In the genomic region with DNA sequence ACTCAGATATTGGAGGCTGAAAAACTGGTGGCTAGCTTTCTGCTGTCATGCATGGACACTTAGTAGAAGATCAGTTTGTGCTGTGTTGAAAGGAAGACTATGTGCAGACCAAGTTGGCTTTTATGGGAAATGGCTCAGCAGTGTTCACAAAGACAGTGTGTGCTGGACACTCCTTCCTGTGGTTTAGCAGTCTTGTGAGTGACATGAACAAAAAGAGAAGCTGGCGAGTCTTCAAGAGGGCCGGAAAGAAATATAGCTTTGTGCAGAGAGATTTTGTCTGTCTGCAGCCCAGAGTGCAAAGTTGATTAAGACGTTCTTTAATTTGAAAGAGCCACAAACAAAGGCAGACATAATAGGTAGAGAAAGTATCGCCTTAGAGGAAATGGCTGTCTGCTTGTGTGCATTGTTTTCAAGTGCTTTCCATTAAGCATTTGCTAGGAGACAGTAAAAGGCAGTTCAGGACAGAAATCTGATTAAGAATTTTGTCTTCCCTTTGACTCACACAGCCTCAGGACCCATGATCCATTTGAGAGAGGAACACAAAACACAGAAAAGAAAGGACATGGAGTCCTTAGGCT, we compare ENCODE assay signal across 11 mouse cellular contexts. TPM values are rescaled to one million over a fixed set of nuclear protein-coding genes. Genes with fewer than 3 reads are reported as not detected.
DNase-seq lines count a peak whose midpoint lies in the region; ATAC-seq and TF ChIP-seq lines count a peak whose summit lies in the region.
"Had no signal": no experiment of that assay in that cellular context is flagged by ENCODE, and none has a peak within 500 bp of the region (broad histone marks: within the 10 kb centered on the region; RNA-seq: fewer than 3 reads in every experiment).

No protein-coding gene starts in this region.

- no peak overlapping the region for H3K4me2 ChIP-seq in hindbrain, embryonic 12.5 days (replicated peaks)
- no peak overlapping the region for H3K4me2 ChIP-seq in hindbrain, embryonic 15.5 days

- no peak for TF ChIP-seq POLR2A in thymus, adult 2 months (IDR thresholded peaks at IDR 0.05; ENCODE audit: control insufficient read depth, extremely low read depth, insufficient read depth, low read length, poor library complexity)

- no peak overlapping the region for H3K9ac ChIP-seq in hindbrain, embryonic 12.5 days
- no peak overlapping the region for H3K9ac ChIP-seq in hindbrain, embryonic 15.5 days

- peaks cover 20% of the 10 kb centered on the region for H3K27me3 ChIP-seq in hindbrain, embryonic 12.5 days
- peaks cover 67% of the 10 kb centered on the region for H3K27me3 ChIP-seq in hindbrain, embryonic 10.5 days (ENCODE audit: insufficient read depth, poor library complexity, severe bottlenecking)
- H3K27me3 ChIP-seq in hindbrain, embryonic 15.5 days = 0 out of 2 replicates have a peak, but pooled peaks cover 8% of the 10 kb centered on the region
- H3K27me3 ChIP-seq in thymus, adult 2 months (ENCODE audit: control insufficient read depth, insufficient read depth, low read length) = no peaks in the 10 kb centered on the region

- no peaks in the 10 kb centered on the region for H3K36me3 ChIP-seq in hindbrain, embryonic 12.5 days
- H3K36me3 ChIP-seq in hindbrain, embryonic 10.5 days = no peaks in the 10 kb centered on the region
- H3K36me3 ChIP-seq in hindbrain, embryonic 15.5 days = no peaks in the 10 kb centered on the region
- no peaks in the 10 kb centered on the region for H3K36me3 ChIP-seq in thymus, adult 2 months (ENCODE audit: control insufficient read depth, insufficient read depth, low read length)

- H3K9me3 ChIP-seq in hindbrain, embryonic 12.5 days (replicated peaks) = no peaks in the 10 kb centered on the region
- no peaks in the 10 kb centered on the region for H3K9me3 ChIP-seq in hindbrain, embryonic 10.5 days
- no peaks in the 10 kb centered on the region for H3K9me3 ChIP-seq in hindbrain, embryonic 15.5 days

- H3K4me1 ChIP-seq in hindbrain, embryonic 12.5 days = no peaks in the 10 kb centered on the region
- 0 out of 2 replicates have a peak, but pooled peaks cover 4% of the 10 kb centered on the region for H3K4me1 ChIP-seq in hindbrain, embryonic 10.5 days (replicated peaks)
- no peaks in the 10 kb centered on the region for H3K4me1 ChIP-seq in hindbrain, embryonic 15.5 days (replicated peaks)
- H3K4me1 ChIP-seq in thymus, adult 2 months (replicated peaks; ENCODE audit: control insufficient read depth, insufficient read depth, low read length) = no peaks in the 10 kb centered on the region

- no peak for DNase-seq in hindbrain, embryonic 10.5 days (ENCODE audit: low spot score)
- DNase-seq in spleen, postnatal 36 days (ENCODE audit: low spot score in 2 of 2) = peak; percentile 31 to 32
- DNase-seq in spleen, postnatal 10 days (ENCODE audit: low spot score in 2 of 2) = no peak
- DNase-seq in cerebellum, adult 8-10 months = no peak
- DNase-seq in cerebellum, postnatal 36 days = no peak
- no peak for DNase-seq in thymus, adult 2 months
- DNase-seq: cerebellum, adult 9-11 months; gastrocnemius, postnatal 10 days; thymus, adult 18-20 months had no signal

- TF ChIP-seq CTCF in thymus, adult 2 months (IDR thresholded peaks at IDR 0.05; ENCODE audit: borderline replicate concordance, control insufficient read depth, extremely low read depth, insufficient read depth, low read length, poor library complexity) = no peak

- no peak overlapping the region for H3K4me3 ChIP-seq in hindbrain, embryonic 12.5 days
- no peak overlapping the region for H3K4me3 ChIP-seq in hindbrain, embryonic 10.5 days
- H3K4me3 ChIP-seq in hindbrain, embryonic 15.5 days = no peak overlapping the region
- H3K4me3 ChIP-seq in thymus, adult 2 months (ENCODE audit: control insufficient read depth, insufficient read depth, low read length) = no peak overlapping the region

- ATAC-seq in hindbrain, embryonic 12.5 days (ENCODE audit: low FRiP score) = peak; percentile 41; the same call in 1 of the 2 replicates
- ATAC-seq in hindbrain, embryonic 15.5 days (ENCODE audit: low FRiP score, low read depth) = peak; percentile 71

- WGBS in hindbrain, embryonic 12.5 days = 43% methylated on average over 4 of the region's 4 CpGs
- WGBS in hindbrain, embryonic 10.5 days = 53% methylated on average over 4 of the region's 4 CpGs
- WGBS in hindbrain, embryonic 15.5 days = 38% methylated on average over 4 of the region's 4 CpGs
- 5% methylated on average over 4 of the region's 4 CpGs for WGBS in thymus, adult 2 months

- no peak overlapping the region for H3K27ac ChIP-seq in hindbrain, embryonic 12.5 days
- H3K27ac ChIP-seq in hindbrain, embryonic 10.5 days = no peak overlapping the region
- no peak overlapping the region for H3K27ac ChIP-seq in hindbrain, embryonic 15.5 days (replicated peaks)
- H3K27ac ChIP-seq in thymus, adult 2 months (ENCODE audit: control insufficient read depth, insufficient read depth, low read length) = no peak overlapping the region

RNA-seq across cellular contexts. Expression of a gene that starts 11.4 kb away (rescaled TPM):
- polyA plus RNA-seq in hindbrain, embryonic 12.5 days (2016; fragmentation: Nextera tagmentation; extraction: Ambion mirVana) = 0.34 and 1.1 TPM in 2 replicates
- 0.24 and 0.47 TPM in 2 replicates for polyA plus RNA-seq in hindbrain, embryonic 10.5 days (2016; fragmentation: Nextera tagmentation; extraction: Ambion mirVana)
- 0.31 and 0.79 TPM in 2 replicates for polyA plus RNA-seq in hindbrain, embryonic 15.5 days (2015; fragmentation: Nextera tagmentation; extraction: Ambion mirVana)
- 1.8 and 2.5 TPM in 2 replicates for polyA plus RNA-seq in thymus, adult 2 months (2012; rRNA removed)

RNA-seq across cellular contexts. Expression of a gene that starts 54.8 kb away (rescaled TPM):
- 0.09 and 0.27 TPM in 2 replicates for polyA plus RNA-seq in hindbrain, embryonic 12.5 days (2016; fragmentation: Nextera tagmentation; extraction: Ambion mirVana)
- 0.17 TPM in 1 of 2 replicates, not detected in the other for polyA plus RNA-seq in hindbrain, embryonic 10.5 days (2016; fragmentation: Nextera tagmentation; extraction: Ambion mirVana)
- 0.13 and 0.22 TPM in 2 replicates for polyA plus RNA-seq in hindbrain, embryonic 15.5 days (2015; fragmentation: Nextera tagmentation; extraction: Ambion mirVana)
- 1.1 and 1.6 TPM in 2 replicates for polyA plus RNA-seq in thymus, adult 2 months (2012; rRNA removed)

Comparison
In these comparisons a context has a peak if more than half of its experiments do, and no peak if none do; other contexts are left out.
1. DNase-seq: peak in spleen, postnatal 36 days (2 of 2); none in hindbrain, embryonic 10.5 days (single experiment), spleen, postnatal 10 days (0 of 2), cerebellum, adult 8-10 months (single experiment), cerebellum, postnatal 36 days (0 of 2) and thymus, adult 2 months (single experiment).